Mouse (Mus musculus): ENCODE measurements around the gene Cln5. TPM values are rescaled to one million over a fixed set of nuclear protein-coding genes. Genes with fewer than 3 reads are reported as not detected.

Gene Cln5
- polyA plus RNA-seq, 1 experiment from 2014 or later = 104 TPM

GRCm38 (mm10) chr14:103114994-103115670, 45.1 kb downstream of the Cln5 start:
- WGBS (ENCODE audit: missing documents) = 94% methylated on average over 3 of the region's 3 CpGs
- no peak overlapping the region for H3K4me3 ChIP-seq (ENCODE audit: inconsistent target)
- peaks cover 52% of the 10 kb centered on the region for H3K36me3 ChIP-seq (ENCODE audit: inconsistent target)
- H3K27ac ChIP-seq = peak overlapping the region; percentile 66
- H3K79me2 ChIP-seq (ENCODE audit: inconsistent target) = no peaks in the 10 kb centered on the region

GRCm38 (mm10) chr14:103125756-103126155, 55.7 kb downstream of the Cln5 start:
- 93% methylated on average over 6 of the region's 6 CpGs for WGBS (ENCODE audit: missing documents)
- peaks cover 86% of the 10 kb centered on the region for H3K36me3 ChIP-seq (ENCODE audit: inconsistent target)

More at GRCm38 (mm10) chr14:103125756-103126155, 55.7 kb downstream of the Cln5 start:
- no peak overlapping the region for H3K27ac ChIP-seq
- no peak overlapping the region for H3K4me3 ChIP-seq (ENCODE audit: inconsistent target)
- no peaks in the 10 kb centered on the region for H3K79me2 ChIP-seq (ENCODE audit: inconsistent target)

Other genes starting within 250 kb of the Cln5 start
- gene Kctd12, start 87.6 kb upstream of the Cln5 start, polyA plus RNA-seq (2018) = 84.3 to 203 TPM (median 151 TPM) in 3 replicates
- gene Acod1, start 23.2 kb upstream of the Cln5 start, polyA plus RNA-seq (2018) = 12.2 to 32.9 TPM (median 13.4 TPM) in 3 replicates
- gene Fbxl3, start 29.4 kb downstream of the Cln5 start, polyA plus RNA-seq (2018) = 27.5 to 57.4 TPM (median 29.6 TPM) in 3 replicates